Mouse (Mus musculus) heart, embryonic 10.5 days (tissue): ENCODE data around the gene Nxf1. TPM values are rescaled to one million over a fixed set of nuclear protein-coding genes. Genes with fewer than 3 reads are reported as not detected.

Source experiments
- DNase-seq: peaks from one replicate; pipeline ENCODE4 v3.0.0-alpha.2; 2017; ENCODE audit warnings: low spot score
- H3K27ac ChIP-seq: fragments of 300-500 bp; sonication (generic); 2 replicates; pipeline ENCODE4 v1.5.1; 2016; ENCODE audit warnings: mild to moderate bottlenecking
- H3K27me3 ChIP-seq: fragments of 300-500 bp; sonication (generic); 2 replicates; pipeline ENCODE4 v1.6.1; 2016; ENCODE audit warnings: mild to moderate bottlenecking; ENCODE audit not compliant: poor library complexity, insufficient read depth, severe bottlenecking
- H3K36me3 ChIP-seq: fragments of 300-500 bp; sonication (generic); 2 replicates; pipeline ENCODE4 v1.6.1; 2016; ENCODE audit warnings: mild to moderate bottlenecking, moderate library complexity
- H3K4me1 ChIP-seq: fragments of 300-500 bp; sonication (generic); 2 replicates; pipeline ENCODE4 v1.6.1; 2016; ENCODE audit warnings: mild to moderate bottlenecking
- H3K4me3 ChIP-seq: fragments of 300-500 bp; sonication (generic); 2 replicates; pipeline ENCODE4 v1.5.1; 2016; ENCODE audit warnings: mild to moderate bottlenecking, moderate library complexity
- H3K9me3 ChIP-seq: fragments of 300-500 bp; sonication (generic); 2 replicates; pipeline ENCODE4 v1.6.1; 2016; ENCODE audit warnings: mild to moderate bottlenecking, moderate library complexity
- WGBS: fragments of 180-500 bp; shearing (Covaris S2); methylation state at CpG from one replicate; pipeline ENCODE4 v1.1.7; 2016; 5-methylcytosine and 5-hydroxymethylcytosine counted together
- microRNA-seq: library from miRNA; unstranded; fragments of <30 nt; microRNA quantifications from one replicate; pipeline ENCODE4, GENCODE M21; 2017
- polyA plus RNA-seq: library from polyadenylated mRNA; unstranded; fragments of >200 nt; fragmentation: Nextera tagmentation; extraction: Ambion mirVana; gene quantifications from 2 replicates; pipeline ENCODE4 v1.2.1, GENCODE M21; 2016

Gene Nxf1
- polyA plus RNA-seq, 1 experiment from 2014 or later: 193 TPM

GRCm38 (mm10) chr19:8819596-8820423 lies 62.9 kb downstream of the Nxf1 start, which contains the start of gene Hnrnpul2:
Gene Hnrnpul2, plus strand, starts transcription at chr19:8820010.
- Histone ChIP-seq H3K9me3 (no peaks in the 10 kb centered on the region), H3K36me3 (peaks cover 47% of the 10 kb centered on the region), H3K4me3 (peak within 1 kb of the TSS; percentile 100), H3K4me1 (peaks cover 29% of the 10 kb centered on the region), H3K27me3 (no peaks in the 10 kb centered on the region), H3K27ac (peak within 1 kb of the TSS; percentile 95)
- DNase-seq: peak; percentile 99
- WGBS: under 1% methylated on average over 83 of the region's 83 CpGs

Small RNA genes lying within 50 kb of the gene (microRNA-seq; reads per million reads assigned to microRNA genes)
- gene Mir6992: not detected

Other genes starting within 250 kb of the Nxf1 start
- gene Slc22a8, start 165.8 kb upstream of the Nxf1 start, polyA plus RNA-seq: 0.23 and 0.48 TPM in 2 replicates
- gene Slc22a6, start 139.0 kb upstream of the Nxf1 start, polyA plus RNA-seq: 0.04 TPM in 1 of 2 replicates, not detected in the other
- gene Chrm1, start 93.3 kb upstream of the Nxf1 start, polyA plus RNA-seq: 0.04 TPM in 1 of 2 replicates, not detected in the other
- 91.8 and 104 TPM in 2 replicates for gene Slc3a2, start 33.7 kb upstream of the Nxf1 start, polyA plus RNA-seq
- gene Wdr74, start 21.2 kb upstream of the Nxf1 start, polyA plus RNA-seq: 76.6 and 101 TPM in 2 replicates
- 1.6 and 2.1 TPM in 2 replicates for gene 1700092M07Rik, start 16.4 kb upstream of the Nxf1 start, polyA plus RNA-seq
- gene Stx5a, start 15.7 kb upstream of the Nxf1 start, polyA plus RNA-seq: 83.1 and 91.1 TPM in 2 replicates
- gene Tmem223, start 13.9 kb downstream of the Nxf1 start, polyA plus RNA-seq: 134 and 136 TPM in 2 replicates
- 57.4 and 60.0 TPM in 2 replicates for gene Tmem179b, start 17.4 kb downstream of the Nxf1 start, polyA plus RNA-seq
- 29.7 and 36.1 TPM in 2 replicates for gene Taf6l, start 29.3 kb downstream of the Nxf1 start, polyA plus RNA-seq
- gene Polr2g, start 41.5 kb downstream of the Nxf1 start, polyA plus RNA-seq: 159 and 172 TPM in 2 replicates
- 5.4 and 5.9 TPM in 2 replicates for gene Zbtb3, start 45.5 kb downstream of the Nxf1 start, polyA plus RNA-seq
- gene Ttc9c, start 62.3 kb downstream of the Nxf1 start, polyA plus RNA-seq: 43.2 and 51.3 TPM in 2 replicates
- gene Hnrnpul2, start 62.9 kb downstream of the Nxf1 start, polyA plus RNA-seq: 2.8 and 4.6 TPM in 2 replicates
- not detected in 2 replicates for gene AC129217.1, start 72.7 kb downstream of the Nxf1 start, polyA plus RNA-seq
- 46.2 and 51.1 TPM in 2 replicates for gene Bscl2, start 80.4 kb downstream of the Nxf1 start, polyA plus RNA-seq
- gene Gng3, start 82.1 kb downstream of the Nxf1 start, polyA plus RNA-seq: 2.6 and 4.7 TPM in 2 replicates
- gene Lrrn4cl, start 93.7 kb downstream of the Nxf1 start, polyA plus RNA-seq: 0.36 and 0.51 TPM in 2 replicates
- gene Ubxn1, start 114.4 kb downstream of the Nxf1 start, polyA plus RNA-seq: 156 and 193 TPM in 2 replicates
- 58.9 and 59.4 TPM in 2 replicates for gene Uqcc3, start 123.8 kb downstream of the Nxf1 start, polyA plus RNA-seq
- gene Lbhd1, start 126.7 kb downstream of the Nxf1 start, polyA plus RNA-seq: 68.9 and 88.7 TPM in 2 replicates
- not detected in 2 replicates for gene Gm49403, start 126.9 kb downstream of the Nxf1 start, polyA plus RNA-seq
- 106 and 140 TPM in 2 replicates for gene 1810009A15Rik, start 131.8 kb downstream of the Nxf1 start, polyA plus RNA-seq
- gene Gm49416, start 131.9 kb downstream of the Nxf1 start, polyA plus RNA-seq: not detected in 2 replicates
- gene Ints5, start 135.9 kb downstream of the Nxf1 start, polyA plus RNA-seq: 35.8 and 39.0 TPM in 2 replicates
- 91.4 and 103 TPM in 2 replicates for gene Ganab, start 141.0 kb downstream of the Nxf1 start, polyA plus RNA-seq
- gene B3gat3, start 163.3 kb downstream of the Nxf1 start, polyA plus RNA-seq: 52.0 and 57.9 TPM in 2 replicates
- 3.2 and 5.2 TPM in 2 replicates for gene Rom1, start 172.3 kb downstream of the Nxf1 start, polyA plus RNA-seq
- gene Eml3, start 172.5 kb downstream of the Nxf1 start, polyA plus RNA-seq: 17.4 and 24.4 TPM in 2 replicates
- gene Mta2, start 184.8 kb downstream of the Nxf1 start, polyA plus RNA-seq: 113 and 140 TPM in 2 replicates
- 25.7 and 32.8 TPM in 2 replicates for gene Tut1, start 196.8 kb downstream of the Nxf1 start, polyA plus RNA-seq
- gene Eef1g, start 210.0 kb downstream of the Nxf1 start, polyA plus RNA-seq: 378 and 459 TPM in 2 replicates
- 15.1 and 19.4 TPM in 2 replicates for gene Ahnak, start 232.2 kb downstream of the Nxf1 start, polyA plus RNA-seq